9 mouse cellular contexts compared by ENCODE assay signal in the genomic region with DNA sequence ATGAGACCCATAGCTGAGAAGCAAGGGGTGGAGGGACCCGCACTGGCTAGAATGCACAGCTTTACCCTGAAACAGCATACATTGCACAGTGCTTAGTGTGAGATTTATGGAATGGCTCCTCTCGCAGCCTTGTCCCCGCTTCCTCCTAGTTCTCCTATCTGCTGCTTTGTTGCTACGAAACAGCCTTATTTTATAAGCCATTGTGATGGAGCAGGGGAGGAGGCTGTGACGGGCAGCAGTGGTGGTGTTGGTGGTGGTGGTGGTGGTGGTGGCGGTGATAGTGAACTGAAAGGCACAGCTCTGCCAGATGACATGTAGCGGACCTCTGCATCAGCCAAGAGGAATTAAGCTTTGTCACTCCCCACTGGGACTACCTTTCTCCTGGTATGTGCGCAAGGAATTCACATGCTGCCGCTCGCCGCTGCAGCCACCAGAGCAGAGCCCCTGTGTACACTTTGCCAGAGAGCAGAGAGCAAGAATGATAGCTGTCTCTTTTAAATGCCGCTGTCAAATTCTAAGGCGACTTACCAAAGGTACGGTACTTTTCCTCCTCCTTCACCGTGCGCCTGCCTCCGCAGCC.
DNase-seq lines count a peak whose midpoint lies in the region; ATAC-seq lines count a peak whose summit lies in the region.
"Had no signal": no experiment of that assay in that cellular context is flagged by ENCODE, and none has a peak within 500 bp of the region (broad histone marks: within the 10 kb centered on the region; RNA-seq: fewer than 3 reads in every experiment).

No protein-coding gene starts in this region.

- WGBS in forebrain, embryonic 11.5 days: 39% methylated on average over 17 of the region's 17 CpGs
- 38% methylated on average over 17 of the region's 17 CpGs for WGBS in kidney, embryonic 16.5 days
- WGBS in midbrain, embryonic 12.5 days: 22% methylated on average over 17 of the region's 17 CpGs

- H3K4me3 ChIP-seq in forebrain, embryonic 11.5 days (ENCODE audit: low read depth, low read length): no peak overlapping the region; the same call in 1 of the 2 replicates
- H3K4me3 ChIP-seq in kidney, embryonic 16.5 days (ENCODE audit: low read length): peak overlapping the region; percentile 26; the same call in 1 of the 2 replicates
- peak overlapping the region; percentile 34 for H3K4me3 ChIP-seq in midbrain, embryonic 12.5 days

- DNase-seq in kidney, adult 11 months: peak; percentile 12
- no peak for DNase-seq in kidney, postnatal 10 days
- DNase-seq in forebrain, embryonic 11.5 days (ENCODE audit: low spot score): no peak
- DNase-seq in urinary bladder, postnatal 4 days (ENCODE audit: low spot score in 2 of 2): no peak
- DNase-seq in testis, postnatal 14 days (ENCODE audit: low spot score): no peak
- DNase-seq in spleen, postnatal 36 days (ENCODE audit: low spot score in 2 of 2): no peak

- no peaks in the 10 kb centered on the region for H3K27me3 ChIP-seq in forebrain, embryonic 11.5 days (ENCODE audit: control insufficient read depth, insufficient read depth, low read length)
- H3K27me3 ChIP-seq in kidney, embryonic 16.5 days (ENCODE audit: insufficient read depth, low read length): no peaks in the 10 kb centered on the region
- peaks cover 4% of the 10 kb centered on the region; the same call in 1 of the 2 replicates for H3K27me3 ChIP-seq in midbrain, embryonic 12.5 days

- H3K4me2 ChIP-seq in forebrain, embryonic 11.5 days (ENCODE audit: low read depth, low read length, severe bottlenecking): peak overlapping the region; percentile 35
- H3K4me2 ChIP-seq in kidney, embryonic 16.5 days (replicated peaks; ENCODE audit: low read depth, low read length): peak overlapping the region; percentile 43
- H3K4me2 ChIP-seq in midbrain, embryonic 12.5 days (replicated peaks): peak overlapping the region; percentile 53

- H3K27ac ChIP-seq in forebrain, embryonic 11.5 days (ENCODE audit: low read depth, low read length): peak overlapping the region; percentile 63
- no peak overlapping the region for H3K27ac ChIP-seq in kidney, embryonic 16.5 days (ENCODE audit: low read length)
- H3K27ac ChIP-seq in midbrain, embryonic 12.5 days (replicated peaks): peak overlapping the region; percentile 83

- peak overlapping the region; percentile 39; the same call in 1 of the 2 replicates for H3K9ac ChIP-seq in forebrain, embryonic 11.5 days (ENCODE audit: low read length)
- no peak overlapping the region for H3K9ac ChIP-seq in kidney, embryonic 16.5 days (replicated peaks; ENCODE audit: low read length)
- H3K9ac ChIP-seq in midbrain, embryonic 12.5 days (replicated peaks): peak overlapping the region; percentile 50

- 0 out of 2 replicates have a peak, but pooled peaks have one; percentile 39 for ATAC-seq in forebrain, embryonic 11.5 days (replicated peaks; ENCODE audit: low FRiP score)
- no peak for ATAC-seq in kidney, embryonic 16.5 days (ENCODE audit: low FRiP score, low TSS enrichment)
- peak; percentile 57 for ATAC-seq in midbrain, embryonic 12.5 days (ENCODE audit: low FRiP score, low read depth)

- no peaks in the 10 kb centered on the region for H3K9me3 ChIP-seq in forebrain, embryonic 11.5 days (ENCODE audit: control insufficient read depth, low read length)
- H3K9me3 ChIP-seq in kidney, embryonic 16.5 days (ENCODE audit: low read length): no peaks in the 10 kb centered on the region
- no peaks in the 10 kb centered on the region for H3K9me3 ChIP-seq in midbrain, embryonic 12.5 days

- no peaks in the 10 kb centered on the region for H3K36me3 ChIP-seq in forebrain, embryonic 11.5 days (ENCODE audit: control insufficient read depth, insufficient read depth, low read length)
- H3K36me3 ChIP-seq in kidney, embryonic 16.5 days (ENCODE audit: insufficient read depth, low read length): no peaks in the 10 kb centered on the region
- H3K36me3 ChIP-seq in midbrain, embryonic 12.5 days: no peaks in the 10 kb centered on the region
- H3K36me3 ChIP-seq: G1E had no signal

- H3K4me1 ChIP-seq in forebrain, embryonic 11.5 days (replicated peaks; ENCODE audit: control insufficient read depth, insufficient read depth, low read length): peaks cover 9% of the 10 kb centered on the region; the same call in 1 of the 2 replicates
- peaks cover 6% of the 10 kb centered on the region; the same call in 1 of the 2 replicates for H3K4me1 ChIP-seq in kidney, embryonic 16.5 days (ENCODE audit: insufficient read depth, low read length)
- H3K4me1 ChIP-seq in midbrain, embryonic 12.5 days: peaks cover 31% of the 10 kb centered on the region
